Mouse (Mus musculus) forebrain, embryonic 14.5 days (tissue): ENCODE data around the gene Als2. TPM values are rescaled to one million over a fixed set of nuclear protein-coding genes. Genes with fewer than 3 reads are reported as not detected.

Experiments used
- ATAC-seq: fragments of 200-750 bp; cut with Nextera tagmentation; 2 replicates; pipeline ENCODE4 v1.8.0; 2017; ENCODE audit warnings: mild to moderate bottlenecking, moderate library complexity
- DNase-seq: peaks from one replicate; pipeline ENCODE4 v3.0.0-alpha.2; 2015; ENCODE audit warnings: low spot score
- H3K27ac ChIP-seq: fragments of 300-500 bp; sonication (generic); 2 replicates; pipeline ENCODE4 v1.5.1; 2014; ENCODE audit warnings: low read depth, mild to moderate bottlenecking, control low read depth, low read length, moderate library complexity
- H3K27me3 ChIP-seq: fragments of 300-500 bp; sonication (generic); replicated peaks from 2 replicates; pipeline ENCODE4 v1.6.1; 2014; ENCODE audit warnings: low read length, control low read depth, mixed read lengths; ENCODE audit not compliant: control insufficient read depth, insufficient read depth
- H3K36me3 ChIP-seq: fragments of 300-500 bp; sonication (generic); 2 replicates; pipeline ENCODE4 v1.6.1; 2014; ENCODE audit warnings: low read length, control low read depth; ENCODE audit not compliant: control insufficient read depth, insufficient read depth
- H3K4me1 ChIP-seq: fragments of 300-500 bp; sonication (generic); 2 replicates; pipeline ENCODE4 v1.6.1; 2014; ENCODE audit warnings: antibody characterized with exemption, low read length, control low read depth; ENCODE audit not compliant: control insufficient read depth, insufficient read depth
- H3K4me2 ChIP-seq: fragments of 300-500 bp; sonication (generic); 2 replicates; pipeline ENCODE4 v1.6.1; 2014; ENCODE audit warnings: mild to moderate bottlenecking, control low read depth, low read length
- H3K4me3 ChIP-seq: fragments of 300-500 bp; sonication (generic); 2 replicates; pipeline ENCODE4 v1.5.1; 2014; ENCODE audit warnings: low read depth, low read length, control low read depth
- H3K9ac ChIP-seq: fragments of 300-500 bp; sonication (generic); 2 replicates; pipeline ENCODE4 v1.6.1; 2014; ENCODE audit warnings: mild to moderate bottlenecking, low read length, control low read depth, moderate library complexity
- H3K9me3 ChIP-seq: fragments of 300-500 bp; sonication (generic); replicated peaks from 2 replicates; pipeline ENCODE4 v1.6.1; 2016; ENCODE audit warnings: low read length, control low read depth, mixed read lengths; ENCODE audit not compliant: control insufficient read depth
- WGBS: fragments of 180-500 bp; shearing (Covaris S2); extraction: QIAGEN DNeasy Blood & Tissue Kit; methylation state at CpG from one replicate; pipeline ENCODE4 v1.1.7; 2014; 5-methylcytosine and 5-hydroxymethylcytosine counted together
- polyA plus RNA-seq: library from polyadenylated mRNA; unstranded; fragments of >200 nt; fragmentation: Nextera tagmentation; extraction: Ambion mirVana; gene quantifications from 2 replicates; pipeline ENCODE4 v1.2.1, GENCODE M21; 2014

Gene Als2
- polyA plus RNA-seq, 1 experiment from 2014 or later: 10.7 TPM

- Histone ChIP-seq H3K4me1 (no peaks in the 10 kb centered on the region), H3K4me3 (no peak overlapping the region), H3K9ac (no peak overlapping the region), H3K27me3 (no peaks in the 10 kb centered on the region), H3K4me2 (no peak overlapping the region), H3K9me3 (no peaks in the 10 kb centered on the region), H3K27ac (no peak overlapping the region), H3K36me3 (peaks cover 47% of the 10 kb centered on the region)
- WGBS: 83% methylated on average over 10 of the region's 10 CpGs
- ATAC-seq (no peak), DNase-seq (no peak)
Observed at GRCm38 (mm10) chr1:59174514-59175373, 62.3 kb downstream of the Als2 start.

GRCm38 (mm10) chr1:59173023-59173422 lies 64.0 kb downstream of the Als2 start:
- ATAC-seq: no peak

GRCm38 (mm10) chr1:59171875-59172274 lies 65.2 kb downstream of the Als2 start:
- 91% methylated on average over 5 of the region's 5 CpGs for WGBS
- Histone ChIP-seq H3K36me3 (peaks cover 44% of the 10 kb centered on the region), H3K27me3 (no peaks in the 10 kb centered on the region), H3K4me1 (no peaks in the 10 kb centered on the region), H3K4me2 (no peak overlapping the region), H3K9ac (no peak overlapping the region), H3K27ac (no peak overlapping the region), H3K4me3 (no peak overlapping the region), H3K9me3 (no peaks in the 10 kb centered on the region)
- DNase-seq: no peak
- no peak for ATAC-seq

More at GRCm38 (mm10) chr1:59173023-59173422, 64.0 kb downstream of the Als2 start:
- 93% methylated on average over 5 of the region's 5 CpGs for WGBS
- H3K4me1 ChIP-seq: no peaks in the 10 kb centered on the region
- no peaks in the 10 kb centered on the region for H3K9me3 ChIP-seq
- DNase-seq: no peak
- peaks cover 39% of the 10 kb centered on the region for H3K36me3 ChIP-seq
- H3K9ac ChIP-seq: no peak overlapping the region
- H3K27ac ChIP-seq: no peak overlapping the region
- H3K4me2 ChIP-seq: no peak overlapping the region
- H3K27me3 ChIP-seq: no peaks in the 10 kb centered on the region
- H3K4me3 ChIP-seq: no peak overlapping the region

GRCm38 (mm10) chr1:59170290-59170689 lies 66.7 kb downstream of the Als2 start:
- Histone ChIP-seq H3K9me3 (no peaks in the 10 kb centered on the region), H3K4me3 (no peak overlapping the region), H3K27me3 (no peaks in the 10 kb centered on the region), H3K4me1 (no peaks in the 10 kb centered on the region), H3K9ac (no peak overlapping the region), H3K36me3 (peaks cover 50% of the 10 kb centered on the region), H3K4me2 (no peak overlapping the region), H3K27ac (no peak overlapping the region)
- 77% methylated on average over 8 of the region's 8 CpGs for WGBS
- ATAC-seq (no peak), DNase-seq (no peak)

GRCm38 (mm10) chr1:59169586-59169985 lies 67.4 kb downstream of the Als2 start:
- ATAC-seq (no peak), DNase-seq (no peak)
- H3K9ac ChIP-seq: no peak overlapping the region
- 87% methylated on average over 6 of the region's 6 CpGs for WGBS
- H3K9me3 ChIP-seq: no peaks in the 10 kb centered on the region
- no peaks in the 10 kb centered on the region for H3K4me1 ChIP-seq
- no peak overlapping the region for H3K27ac ChIP-seq
- H3K27me3 ChIP-seq: no peaks in the 10 kb centered on the region
- H3K4me2 ChIP-seq: no peak overlapping the region
- peaks cover 45% of the 10 kb centered on the region for H3K36me3 ChIP-seq
- H3K4me3 ChIP-seq: no peak overlapping the region

GRCm38 (mm10) chr1:59168556-59168955 lies 68.5 kb downstream of the Als2 start:
- H3K27me3 ChIP-seq: no peaks in the 10 kb centered on the region
- H3K36me3 ChIP-seq: peaks cover 44% of the 10 kb centered on the region
- H3K9ac ChIP-seq: no peak overlapping the region
- H3K9me3 ChIP-seq: no peaks in the 10 kb centered on the region
- DNase-seq (no peak), ATAC-seq (no peak)
- H3K27ac ChIP-seq: no peak overlapping the region
- no peak overlapping the region for H3K4me2 ChIP-seq
- WGBS: 93% methylated on average over 2 of the region's 2 CpGs
- no peak overlapping the region for H3K4me3 ChIP-seq
- H3K4me1 ChIP-seq: 0 out of 2 replicates have a peak, but pooled peaks cover 3% of the 10 kb centered on the region

- Histone ChIP-seq H3K27ac (no peak overlapping the region), H3K9me3 (no peaks in the 10 kb centered on the region), H3K4me1 (0 out of 2 replicates have a peak, but pooled peaks cover 3% of the 10 kb centered on the region), H3K4me3 (no peak overlapping the region), H3K27me3 (no peaks in the 10 kb centered on the region), H3K36me3 (peaks cover 45% of the 10 kb centered on the region), H3K9ac (no peak overlapping the region), H3K4me2 (no peak overlapping the region)
- ATAC-seq (no peak), DNase-seq (no peak)
- 94% methylated on average over 4 of the region's 4 CpGs for WGBS
Observed at GRCm38 (mm10) chr1:59167654-59168425, 69.2 kb downstream of the Als2 start.

- no peak for ATAC-seq
- 87% methylated on average over 9 of the region's 9 CpGs for WGBS
- Histone ChIP-seq H3K9ac (no peak overlapping the region), H3K4me2 (no peak overlapping the region), H3K27me3 (no peaks in the 10 kb centered on the region), H3K4me1 (0 out of 2 replicates have a peak, but pooled peaks cover 3% of the 10 kb centered on the region), H3K4me3 (no peak overlapping the region), H3K9me3 (no peaks in the 10 kb centered on the region), H3K27ac (no peak overlapping the region), H3K36me3 (peaks cover 37% of the 10 kb centered on the region)
- no peak for DNase-seq
Observed at GRCm38 (mm10) chr1:59166232-59166905, 70.7 kb downstream of the Als2 start.
